Mouse (Mus musculus) liver, embryonic 11.5 days (tissue): ENCODE results near the gene Fnbp1. TPM values are rescaled to one million over a fixed set of nuclear protein-coding genes. Genes with fewer than 3 reads are reported as not detected.
A peak's percentile ranks its signal among the peaks of the same experiment; 100 is the strongest.
"Not testable (repeated sequence)": the region's sequence is repeated elsewhere in the genome, so short reads cannot be mapped to it uniquely, and the experiment has no call there.

Source experiments
- ATAC-seq: fragments of 200-750 bp; cut with Nextera tagmentation; replicated peaks from 2 replicates; pipeline ENCODE4 v1.8.0; 2017; ENCODE audit warnings: moderate number of reproducible peaks, mild to moderate bottlenecking, moderate TSS enrichment, moderate library complexity; ENCODE audit not compliant: low FRiP score
- DNase-seq: peaks from one replicate; pipeline ENCODE4 v3.0.0-alpha.2; 2017; ENCODE audit warnings: low spot score
- H3K27ac ChIP-seq: fragments of 300-500 bp; sonication (generic); 2 replicates; pipeline ENCODE4 v1.5.1; 2014; ENCODE audit warnings: mild to moderate bottlenecking, low read depth, low read length, control low read depth
- H3K27me3 ChIP-seq: fragments of 300-500 bp; sonication (generic); replicated peaks from 2 replicates; pipeline ENCODE4 v1.6.1; 2014; ENCODE audit warnings: low read length, mixed read lengths; ENCODE audit not compliant: control insufficient read depth, insufficient read depth
- H3K36me3 ChIP-seq: fragments of 300-500 bp; sonication (generic); 2 replicates; pipeline ENCODE4 v1.6.1; 2014; ENCODE audit warnings: mild to moderate bottlenecking, low read length, moderate library complexity, mixed read lengths; ENCODE audit not compliant: control insufficient read depth, insufficient read depth
- H3K4me1 ChIP-seq: fragments of 300-500 bp; sonication (generic); replicated peaks from 2 replicates; pipeline ENCODE4 v1.6.1; 2014; ENCODE audit warnings: low read length, mixed read lengths; ENCODE audit not compliant: control insufficient read depth, insufficient read depth
- H3K4me2 ChIP-seq: fragments of 300-500 bp; sonication (generic); 2 replicates; pipeline ENCODE4 v1.6.1; 2014; ENCODE audit warnings: mild to moderate bottlenecking, control low read depth, moderate library complexity
- H3K4me3 ChIP-seq: fragments of 300-500 bp; sonication (generic); 2 replicates; pipeline ENCODE4 v1.5.1; 2014; ENCODE audit warnings: low read depth, low read length, control low read depth
- H3K9ac ChIP-seq: fragments of 300-500 bp; sonication (generic); 2 replicates; pipeline ENCODE4 v1.6.1; 2014; ENCODE audit warnings: low read depth, low read length, control low read depth
- H3K9me3 ChIP-seq: fragments of 300-500 bp; sonication (generic); 2 replicates; pipeline ENCODE4 v1.6.1; 2016; ENCODE audit warnings: low read length, inconsistent platforms, mixed read lengths; ENCODE audit not compliant: control insufficient read depth
- WGBS: fragments of 180-500 bp; shearing (Covaris S2); extraction: QIAGEN DNeasy Blood & Tissue Kit; methylation state at CpG from one replicate; pipeline ENCODE4 v1.1.7; 2014; 5-methylcytosine and 5-hydroxymethylcytosine counted together
- polyA plus RNA-seq: library from polyadenylated mRNA; unstranded; fragments of >200 nt; fragmentation: Nextera tagmentation; extraction: Ambion mirVana; gene quantifications from 2 replicates; pipeline ENCODE4 v1.2.1, GENCODE M21; 2014

The Fnbp1 gene
- polyA plus RNA-seq, 1 experiment from 2014 or later: 20.6 TPM

DNA sequence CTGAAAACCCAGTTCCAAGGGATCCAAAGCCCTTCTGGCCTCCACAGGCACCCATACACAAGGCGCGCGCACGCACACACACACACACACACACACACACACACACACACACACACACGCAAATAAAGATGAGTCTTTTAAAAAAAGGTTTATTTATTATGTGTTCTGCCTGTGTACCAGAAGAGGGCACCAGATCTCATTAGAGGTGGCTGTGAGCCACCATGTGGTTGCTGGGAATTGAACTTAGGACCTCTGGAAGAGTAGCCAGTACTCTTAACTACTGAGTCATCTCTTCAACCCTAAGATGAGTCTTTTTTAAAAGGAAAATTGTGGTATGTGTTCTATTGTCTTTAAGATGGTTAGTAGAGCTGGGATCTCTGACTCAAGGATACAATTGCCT, 30.7 kb upstream of the Fnbp1 start:
- Histone ChIP-seq H3K4me1 (0 out of 2 replicates have a peak, but pooled peaks cover 2% of the 10 kb centered on the region), H3K9me3 (no peaks in the 10 kb centered on the region), H3K4me2 (no peak overlapping the region), H3K36me3 (peaks cover 31% of the 10 kb centered on the region), H3K27ac (no peak overlapping the region), H3K27me3 (no peaks in the 10 kb centered on the region), H3K9ac (no peak overlapping the region), H3K4me3 (no peak overlapping the region)
- WGBS: 90% methylated on average over 5 of the region's 5 CpGs
- DNase-seq: no peak
- ATAC-seq: no peak

DNA sequence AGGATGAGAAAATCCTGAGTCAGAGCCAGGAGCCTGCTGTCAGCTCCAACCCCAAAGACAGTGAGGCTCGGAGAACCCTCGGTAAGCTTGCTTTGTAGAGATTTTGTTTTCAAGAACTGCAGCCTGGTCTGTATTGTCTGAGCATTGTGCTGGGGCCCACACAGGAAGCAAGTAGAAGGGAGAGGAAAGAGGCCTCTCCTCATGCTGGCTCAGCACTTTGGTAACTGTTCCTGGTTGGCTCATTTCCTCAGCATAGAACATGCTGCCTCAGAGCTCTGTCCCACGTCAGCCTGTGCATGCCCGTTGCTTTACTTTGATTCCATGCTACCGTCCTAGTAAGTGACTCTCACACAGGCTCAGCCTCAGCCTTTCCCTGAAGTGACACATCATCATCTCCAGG, 30.2 kb upstream of the Fnbp1 start:
- 45% methylated on average over 5 of the region's 5 CpGs for WGBS
- Histone ChIP-seq H3K36me3 (peaks cover 27% of the 10 kb centered on the region), H3K4me3 (no peak overlapping the region), H3K27ac (peak overlapping the region; percentile 50; the same call in 1 of the 2 replicates), H3K4me2 (no peak overlapping the region), H3K4me1 (0 out of 2 replicates have a peak, but pooled peaks cover 2% of the 10 kb centered on the region), H3K9me3 (no peaks in the 10 kb centered on the region), H3K9ac (no peak overlapping the region), H3K27me3 (no peaks in the 10 kb centered on the region)
- no peak for DNase-seq
- no peak for ATAC-seq

DNA sequence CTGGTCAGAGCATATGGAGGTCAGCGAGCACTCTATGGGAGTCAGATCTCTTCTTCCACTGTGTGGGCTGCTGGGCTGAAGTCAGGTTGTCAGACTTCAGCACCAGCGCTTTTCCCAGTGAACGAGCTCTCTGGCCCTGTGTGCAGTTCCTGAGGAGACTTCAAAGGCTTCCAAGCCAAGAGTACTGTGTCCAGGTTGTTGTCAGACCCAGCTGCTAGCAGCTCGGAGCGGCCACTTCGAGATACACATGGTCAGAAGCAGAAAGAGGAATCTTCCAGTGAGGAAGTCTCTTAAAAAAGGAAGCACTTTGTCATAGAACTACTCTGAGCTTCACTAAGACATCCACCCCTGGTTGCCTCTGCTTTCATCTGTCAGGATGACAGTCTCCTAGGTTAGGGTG, 28.4 kb upstream of the Fnbp1 start:
- Histone ChIP-seq H3K4me2 (no peak overlapping the region), H3K9ac (no peak overlapping the region), H3K27ac (no peak overlapping the region), H3K9me3 (no peaks in the 10 kb centered on the region), H3K4me1 (peaks cover 7% of the 10 kb centered on the region), H3K36me3 (peaks cover 17% of the 10 kb centered on the region), H3K4me3 (no peak overlapping the region), H3K27me3 (no peaks in the 10 kb centered on the region)
- ATAC-seq (no peak), DNase-seq (no peak)
- 71% methylated on average over 6 of the region's 6 CpGs for WGBS

DNA sequence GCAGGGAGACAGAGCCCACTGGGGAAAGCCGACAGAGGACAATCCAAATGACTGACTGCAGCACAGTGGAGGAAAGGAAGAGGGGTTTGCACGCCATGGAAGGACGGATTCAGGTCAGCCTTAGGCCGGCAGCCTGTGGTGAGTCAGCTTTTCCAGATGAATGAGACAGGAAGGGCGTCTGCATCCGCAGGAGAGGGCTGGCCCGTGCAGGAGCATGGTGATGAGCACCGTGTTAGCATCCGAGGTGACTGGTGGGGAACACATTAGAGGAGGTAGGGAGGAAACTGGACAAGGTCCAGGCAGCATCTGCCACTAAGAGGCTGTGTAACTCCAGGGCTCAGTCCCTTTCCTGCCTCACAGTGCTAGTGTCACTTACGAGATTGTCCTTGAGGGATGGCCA, 27.2 kb upstream of the Fnbp1 start:
- no peaks in the 10 kb centered on the region for H3K27me3 ChIP-seq
- no peak overlapping the region for H3K4me3 ChIP-seq
- peaks cover 17% of the 10 kb centered on the region for H3K36me3 ChIP-seq
- no peak overlapping the region for H3K4me2 ChIP-seq
- ATAC-seq: no peak
- H3K9ac ChIP-seq: no peak overlapping the region
- WGBS: 71% methylated on average over 10 of the region's 10 CpGs
- H3K4me1 ChIP-seq: peaks cover 17% of the 10 kb centered on the region
- DNase-seq: no peak
- no peak overlapping the region for H3K27ac ChIP-seq
- no peaks in the 10 kb centered on the region for H3K9me3 ChIP-seq

DNA sequence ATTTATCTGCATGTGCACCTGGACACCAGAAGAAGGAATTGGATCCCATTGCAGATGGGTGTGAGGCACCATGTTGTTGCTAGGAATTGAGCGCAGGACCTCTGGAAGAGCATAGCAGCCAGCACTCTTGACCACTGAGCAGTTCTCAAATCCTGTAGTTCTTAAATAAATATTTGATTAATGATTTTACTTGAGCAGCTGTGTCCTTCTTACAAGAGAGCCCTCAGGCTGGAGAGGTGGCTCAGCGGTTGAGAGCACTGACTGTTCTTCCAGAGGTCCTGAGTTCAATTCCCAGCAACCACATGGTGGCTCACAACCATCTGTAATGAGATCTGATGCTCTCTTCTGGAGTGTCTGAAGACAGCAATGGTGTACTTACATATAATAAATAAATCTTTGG, 25.8 kb upstream of the Fnbp1 start:
- H3K27me3 ChIP-seq, H3K4me3 ChIP-seq, H3K9ac ChIP-seq, H3K9me3 ChIP-seq, H3K27ac ChIP-seq, DNase-seq, ATAC-seq, H3K4me2 ChIP-seq: not testable (repeated sequence)
- peaks cover 12% of the 10 kb centered on the region for H3K36me3 ChIP-seq
- WGBS: 91% methylated on average over 2 of the region's 2 CpGs
- peaks cover 19% of the 10 kb centered on the region for H3K4me1 ChIP-seq

DNA sequence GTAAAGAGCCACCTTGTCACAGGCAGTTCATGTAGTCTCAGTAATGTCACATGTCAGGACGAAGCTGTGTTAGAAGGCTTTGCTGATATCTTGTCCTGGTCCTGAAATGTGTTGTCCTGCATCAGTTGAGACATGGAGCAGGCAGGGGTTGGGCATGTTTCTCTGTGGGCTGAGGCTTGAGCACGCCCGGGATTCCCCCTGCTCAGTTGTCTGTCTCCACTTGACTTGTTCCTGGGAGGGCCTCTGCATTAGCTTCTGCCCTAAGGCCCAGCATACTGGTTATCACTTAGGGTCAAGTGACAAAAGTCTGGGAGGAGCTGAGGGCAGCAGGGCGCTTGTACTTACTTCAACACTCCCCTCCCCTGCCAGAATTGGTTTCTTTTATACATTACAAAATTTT, 23.7 kb upstream of the Fnbp1 start:
- H3K9ac ChIP-seq: peak overlapping the region; percentile 45; the same call in 1 of the 2 replicates

DNA sequence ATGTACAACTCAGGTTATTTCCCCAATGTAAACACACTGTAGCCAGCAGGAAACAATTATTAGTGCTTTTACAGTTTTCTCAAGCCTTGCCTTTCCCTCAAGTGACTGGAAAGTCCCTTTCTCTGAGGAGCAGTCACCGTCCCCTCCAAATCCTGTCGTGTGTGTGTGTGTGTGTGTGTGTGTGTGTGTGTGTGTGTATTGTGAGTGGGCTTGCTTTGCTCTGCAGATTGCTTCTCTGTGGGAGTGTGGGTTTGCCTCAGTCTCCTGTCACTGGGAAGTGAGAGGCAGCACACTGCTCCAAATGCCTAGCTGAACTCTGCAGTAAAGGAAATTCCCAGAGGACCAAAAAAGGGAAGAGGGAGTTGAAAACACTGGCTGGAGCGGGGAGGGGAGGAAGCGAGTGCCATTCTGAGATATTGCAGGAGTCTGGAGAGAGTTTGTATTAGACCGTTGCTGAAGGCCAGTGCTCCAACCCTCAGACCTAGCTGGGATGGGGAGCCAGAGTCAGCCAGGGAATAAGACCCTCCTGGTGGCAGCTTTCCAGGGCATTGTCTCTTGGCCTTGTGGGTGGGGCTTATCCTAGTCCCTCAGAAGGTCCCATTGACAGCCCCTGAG, 23.1 kb upstream of the Fnbp1 start:
- DNase-seq (no peak), ATAC-seq (peak; percentile 26; the same call in 1 of the 2 replicates)
- H3K4me3 ChIP-seq: no peak overlapping the region

More for the DNA sequence above, 23.7 kb upstream of the Fnbp1 start:
- peaks cover 9% of the 10 kb centered on the region for H3K36me3 ChIP-seq
- H3K4me1 ChIP-seq: peaks cover 17% of the 10 kb centered on the region
- 41% methylated on average over 4 of the region's 4 CpGs for WGBS
- peak overlapping the region; percentile 72 for H3K27ac ChIP-seq
- no peak overlapping the region for H3K4me3 ChIP-seq
- DNase-seq (no peak), ATAC-seq (peak; percentile 76)
- no peaks in the 10 kb centered on the region for H3K27me3 ChIP-seq
- H3K4me2 ChIP-seq: peak overlapping the region; percentile 20
- no peaks in the 10 kb centered on the region for H3K9me3 ChIP-seq

DNA sequence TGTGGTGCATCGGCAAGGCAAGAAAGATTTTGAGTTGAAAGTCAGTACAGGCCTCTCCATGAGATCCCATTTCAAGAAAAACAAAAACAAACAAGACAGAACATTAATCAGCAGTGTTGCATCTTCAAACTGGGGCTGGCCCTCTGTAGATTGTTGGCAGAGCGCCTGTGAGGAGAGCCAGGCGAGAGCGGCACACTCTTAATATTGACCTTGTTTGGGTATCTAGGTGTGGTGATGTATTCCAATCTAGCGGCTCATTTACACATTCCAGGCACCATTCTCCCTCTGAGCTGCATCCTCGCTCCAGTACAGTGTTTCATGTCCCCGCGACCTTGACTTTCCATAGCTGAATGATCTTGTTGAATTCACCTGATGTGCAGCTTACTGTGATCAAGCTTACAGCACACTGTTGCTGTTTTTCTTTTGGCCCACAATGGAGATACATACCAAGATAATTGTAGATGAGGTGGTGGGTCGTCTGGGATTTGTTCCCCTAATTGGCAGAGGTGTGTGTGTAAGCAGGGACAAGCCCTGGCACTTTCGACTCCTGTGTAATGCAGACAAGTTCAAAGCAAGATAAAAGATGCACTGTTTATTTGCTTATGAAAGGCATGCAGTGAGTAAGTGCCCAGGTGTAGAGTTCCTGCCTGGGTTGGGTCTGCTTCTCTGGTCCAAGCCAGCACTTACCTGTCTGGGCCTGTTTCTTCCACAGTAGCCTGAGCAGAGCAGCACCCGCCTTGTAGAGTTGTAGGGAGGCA, 21.7 kb upstream of the Fnbp1 start:
- 82% methylated on average over 11 of the region's 11 CpGs for WGBS
- no peak for DNase-seq
- Histone ChIP-seq H3K4me2 (no peak overlapping the region), H3K9ac (no peak overlapping the region), H3K27ac (no peak overlapping the region), H3K4me1 (peaks cover 36% of the 10 kb centered on the region), H3K36me3 (peaks cover 5% of the 10 kb centered on the region), H3K27me3 (no peaks in the 10 kb centered on the region), H3K4me3 (no peak overlapping the region), H3K9me3 (no peaks in the 10 kb centered on the region)
- ATAC-seq: no peak

More for the DNA sequence above, 23.1 kb upstream of the Fnbp1 start:
- Histone ChIP-seq H3K4me1 (peaks cover 23% of the 10 kb centered on the region), H3K4me2 (peak overlapping the region; percentile 20), H3K36me3 (peaks cover 9% of the 10 kb centered on the region), H3K27ac (peak overlapping the region; percentile 72), H3K27me3 (no peaks in the 10 kb centered on the region), H3K9me3 (no peaks in the 10 kb centered on the region), H3K9ac (no peak overlapping the region; the same call in 1 of the 2 replicates)
- 50% methylated on average over 5 of the region's 5 CpGs for WGBS
